Mouse (Mus musculus) thymus, adult 2 months (tissue): ENCODE measurements around the gene Smu1.

Experiments used
- CTCF ChIP-seq: fragments of 200-500 bp; IDR thresholded peaks from 2 replicates; pipeline ENCODE4 v1.5.1; 2012; ENCODE audit warnings: mild to moderate bottlenecking, control low read depth, low read length, moderate library complexity, borderline replicate concordance; ENCODE audit not compliant: control insufficient read depth, poor library complexity, insufficient read depth; ENCODE audit errors: extremely low read depth
- POLR2A ChIP-seq: fragments of 200-500 bp; IDR thresholded peaks from 2 replicates; pipeline ENCODE4 v1.6.1; 2012; ENCODE audit warnings: mild to moderate bottlenecking, low read length, control low read depth, moderate library complexity; ENCODE audit not compliant: control insufficient read depth, poor library complexity, insufficient read depth; ENCODE audit errors: extremely low read depth

DNA sequence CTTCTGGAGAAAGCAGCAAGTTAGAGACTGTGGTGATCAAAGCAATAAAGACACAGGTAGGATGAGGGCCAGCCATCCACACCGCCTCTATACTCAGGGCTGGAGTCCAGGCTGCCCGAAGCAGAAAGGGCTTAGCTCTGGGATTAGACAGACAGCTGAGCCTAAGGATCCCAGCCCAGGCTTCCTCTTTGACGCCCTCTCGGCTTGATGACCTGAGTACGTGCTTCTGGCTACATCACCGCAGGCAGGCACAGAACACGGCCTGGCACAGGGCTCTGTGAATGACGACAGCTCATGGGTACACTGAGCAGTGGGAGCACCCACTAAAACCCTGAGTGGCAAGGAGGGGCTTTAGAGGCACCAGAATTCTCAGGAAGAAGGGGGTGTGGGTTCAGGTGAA is 47.7 kb upstream of the Smu1 start:
- no peak for TF ChIP-seq CTCF
- no peak for TF ChIP-seq POLR2A
